Mouse (Mus musculus) heart, adult 2 months (tissue): ENCODE measurements around the gene Hspa12a.

Source experiments
- CTCF ChIP-seq: fragments of 200-600 bp; IDR thresholded peaks from 2 replicates; pipeline ENCODE4 v1.8.1; 2022; ENCODE audit warnings: antibody characterized with exemption, mild to moderate bottlenecking, moderate library complexity
- EP300 ChIP-seq: fragments of 200-500 bp; IDR thresholded peaks from 2 replicates; pipeline ENCODE4 v1.6.1; 2011; ENCODE audit warnings: low read depth, low read length, control low read depth; ENCODE audit not compliant: insufficient read depth

DNA sequence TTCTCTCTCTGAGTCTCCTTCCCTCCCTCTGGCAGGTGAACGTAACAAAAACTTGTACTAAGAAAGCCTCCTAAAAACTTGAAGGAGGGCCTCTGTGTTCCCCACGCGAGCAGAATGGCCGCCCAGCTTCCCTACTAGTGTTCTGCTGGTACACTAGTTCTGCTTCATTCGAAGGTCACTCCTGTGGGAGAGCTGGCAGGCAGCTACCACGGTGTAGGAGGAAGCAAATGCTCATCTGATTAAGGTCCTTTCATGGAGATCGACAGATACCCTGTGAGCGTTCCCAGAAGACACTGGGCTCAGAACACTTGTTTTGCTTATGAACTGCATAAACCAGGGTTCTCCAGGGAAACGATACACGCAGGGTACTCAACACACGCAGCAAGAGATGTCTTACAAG is 126.1 kb downstream of the Hspa12a start:
- TF ChIP-seq EP300: no peak
- no peak for TF ChIP-seq CTCF
